Mouse (Mus musculus) intestine, embryonic 14.5 days (tissue): ENCODE measurements around the gene Olfml1. TPM values are rescaled to one million over a fixed set of nuclear protein-coding genes. Genes with fewer than 3 reads are reported as not detected.
A peak's percentile ranks its signal among the peaks of the same experiment; 100 is the strongest.

Experiments
- ATAC-seq: fragments of 200-750 bp; cut with Nextera tagmentation; replicated peaks from 2 replicates; pipeline ENCODE4 v1.8.0; 2017; ENCODE audit warnings: low read depth, moderate number of reproducible peaks, moderate TSS enrichment, moderate library complexity; ENCODE audit not compliant: low FRiP score, low TSS enrichment
- DNase-seq: peaks from one replicate; pipeline ENCODE4 v3.0.0-alpha.2; 2018; ENCODE audit warnings: low spot score
- H3K27ac ChIP-seq: fragments of 300-500 bp; sonication (generic); 2 replicates; pipeline ENCODE4 v1.5.1; 2014; ENCODE audit warnings: low read depth, mild to moderate bottlenecking, control low read depth
- H3K27me3 ChIP-seq: fragments of 300-500 bp; sonication (generic); replicated peaks from 2 replicates; pipeline ENCODE4 v1.6.1; 2014; ENCODE audit warnings: low read length, control low read depth; ENCODE audit not compliant: control insufficient read depth, insufficient read depth
- H3K36me3 ChIP-seq: fragments of 300-500 bp; sonication (generic); 2 replicates; pipeline ENCODE4 v1.6.1; 2014; ENCODE audit warnings: low read length, control low read depth; ENCODE audit not compliant: control insufficient read depth, insufficient read depth
- H3K4me1 ChIP-seq: fragments of 300-500 bp; sonication (generic); replicated peaks from 2 replicates; pipeline ENCODE4 v1.6.1; 2014; ENCODE audit warnings: low read length, control low read depth, mixed read lengths; ENCODE audit not compliant: control insufficient read depth, insufficient read depth
- H3K4me2 ChIP-seq: fragments of 300-500 bp; sonication (generic); 2 replicates; pipeline ENCODE4 v1.6.1; 2014; ENCODE audit warnings: low read length
- H3K4me3 ChIP-seq: fragments of 300-500 bp; sonication (generic); 2 replicates; pipeline ENCODE4 v1.5.1; 2014; ENCODE audit warnings: low read depth, low read length, control low read depth, mixed read lengths
- H3K9ac ChIP-seq: fragments of 300-500 bp; sonication (generic); 2 replicates; pipeline ENCODE4 v1.6.1; 2014; ENCODE audit warnings: mild to moderate bottlenecking, low read length
- H3K9me3 ChIP-seq: fragments of 300-500 bp; sonication (generic); 2 replicates; pipeline ENCODE4 v1.6.1; 2016; ENCODE audit warnings: low read length, control low read depth; ENCODE audit not compliant: control insufficient read depth
- WGBS: fragments of 180-500 bp; shearing (Covaris S2); extraction: QIAGEN DNeasy Blood & Tissue Kit; methylation state at CpG from one replicate; pipeline ENCODE4 v1.1.7; 2014; 5-methylcytosine and 5-hydroxymethylcytosine counted together
- polyA plus RNA-seq: library from polyadenylated mRNA; unstranded; fragments of >200 nt; fragmentation: Nextera tagmentation; extraction: Ambion mirVana; gene quantifications from 2 replicates; pipeline ENCODE4 v1.2.1, GENCODE M21; 2014

Olfml1 gene
- polyA plus RNA-seq, 1 experiment from 2014 or later = 18.6 TPM

- H3K4me1 ChIP-seq = no peaks in the 10 kb centered on the region; the same call in 1 of the 2 replicates
- H3K9me3 ChIP-seq = 0 out of 2 replicates have a peak, but pooled peaks cover 3% of the 10 kb centered on the region
- H3K27ac ChIP-seq = no peak overlapping the region
- no peaks in the 10 kb centered on the region for H3K27me3 ChIP-seq
- ATAC-seq (no peak), DNase-seq (no peak)
- H3K4me3 ChIP-seq = peak overlapping the region; percentile 43
- no peak overlapping the region for H3K9ac ChIP-seq
- 52% methylated on average over 4 of the region's 4 CpGs for WGBS
- peaks cover 15% of the 10 kb centered on the region; the same call in 1 of the 2 replicates for H3K36me3 ChIP-seq
- H3K4me2 ChIP-seq = peak overlapping the region; percentile 53
These were observed 1.7 kb downstream of the Olfml1 start for GRCm38 (mm10) chr7:107568971-107569370.

GRCm38 (mm10) chr7:107573856-107574255, 6.6 kb downstream of the Olfml1 start:
- 56% methylated on average over 2 of the region's 2 CpGs for WGBS
- DNase-seq = no peak
- no peak overlapping the region for H3K27ac ChIP-seq
- ATAC-seq = no peak
- H3K4me3 ChIP-seq = no peak overlapping the region
- H3K9ac ChIP-seq = no peak overlapping the region
- H3K36me3 ChIP-seq = peaks cover 34% of the 10 kb centered on the region
- H3K27me3 ChIP-seq = no peaks in the 10 kb centered on the region
- H3K9me3 ChIP-seq = no peaks in the 10 kb centered on the region
- H3K4me2 ChIP-seq = no peak overlapping the region
- no peaks in the 10 kb centered on the region for H3K4me1 ChIP-seq

- ATAC-seq (no peak), DNase-seq (no peak)
- 79% methylated on average over 3 of the region's 3 CpGs for WGBS
These were observed 7.0 kb downstream of the Olfml1 start for GRCm38 (mm10) chr7:107574276-107574675.

GRCm38 (mm10) chr7:107592641-107593040, 25.4 kb downstream of the Olfml1 start:
- no peak for DNase-seq
- no peaks in the 10 kb centered on the region for H3K9me3 ChIP-seq
- H3K4me3 ChIP-seq = no peak overlapping the region
- ATAC-seq = no peak
- H3K27me3 ChIP-seq = no peaks in the 10 kb centered on the region
- H3K4me2 ChIP-seq = no peak overlapping the region
- H3K36me3 ChIP-seq = peaks cover 16% of the 10 kb centered on the region
- 63% methylated on average over 2 of the region's 2 CpGs for WGBS
- peaks cover 2% of the 10 kb centered on the region; the same call in 1 of the 2 replicates for H3K4me1 ChIP-seq
- no peak overlapping the region for H3K27ac ChIP-seq
- no peak overlapping the region for H3K9ac ChIP-seq

More at GRCm38 (mm10) chr7:107574276-107574675, 7.0 kb downstream of the Olfml1 start:
- H3K9ac ChIP-seq = no peak overlapping the region
- peaks cover 34% of the 10 kb centered on the region for H3K36me3 ChIP-seq
- H3K4me2 ChIP-seq = no peak overlapping the region
- H3K9me3 ChIP-seq = no peaks in the 10 kb centered on the region
- H3K4me1 ChIP-seq = no peaks in the 10 kb centered on the region
- H3K27me3 ChIP-seq = no peaks in the 10 kb centered on the region
- no peak overlapping the region for H3K27ac ChIP-seq
- H3K4me3 ChIP-seq = no peak overlapping the region

GRCm38 (mm10) chr7:107593904-107594303, 26.7 kb downstream of the Olfml1 start:
- Histone ChIP-seq H3K27me3 (no peaks in the 10 kb centered on the region), H3K4me2 (peak overlapping the region; percentile 81), H3K4me1 (peaks cover 2% of the 10 kb centered on the region; the same call in 1 of the 2 replicates), H3K9me3 (no peaks in the 10 kb centered on the region), H3K27ac (peak overlapping the region; percentile 54; the same call in 1 of the 2 replicates), H3K4me3 (0 out of 2 replicates have a peak overlapping the region, but pooled peaks have one; percentile 56), H3K9ac (no peak overlapping the region), H3K36me3 (peaks cover 16% of the 10 kb centered on the region)
- no peak for ATAC-seq
- 37% methylated on average over 7 of the region's 7 CpGs for WGBS
- DNase-seq = no peak

- peak overlapping the region; percentile 56 for H3K4me3 ChIP-seq
- ATAC-seq (peak; percentile 72), DNase-seq (no peak)
- no peaks in the 10 kb centered on the region for H3K27me3 ChIP-seq
- H3K4me2 ChIP-seq = peak overlapping the region; percentile 81
- H3K9me3 ChIP-seq = no peaks in the 10 kb centered on the region
- H3K9ac ChIP-seq = peak overlapping the region; percentile 42
- 1% methylated on average over 16 of the region's 16 CpGs for WGBS
- H3K4me1 ChIP-seq = peaks cover 2% of the 10 kb centered on the region; the same call in 1 of the 2 replicates
- H3K27ac ChIP-seq = peak overlapping the region; percentile 54
- peaks cover 16% of the 10 kb centered on the region for H3K36me3 ChIP-seq
These were observed 27.1 kb downstream of the Olfml1 start for GRCm38 (mm10) chr7:107594325-107594856.

GRCm38 (mm10) chr7:107594857-107595402, 27.7 kb downstream of the Olfml1 start, which contains the start of gene Ppfibp2:
Gene Ppfibp2 (plus strand): TSS chr7:107595207.
- Histone ChIP-seq H3K27me3 (no peaks in the 10 kb centered on the region), H3K27ac (peak within 1 kb of the TSS; percentile 54), H3K4me2 (peak within 1 kb of the TSS; percentile 81), H3K9me3 (no peaks in the 10 kb centered on the region), H3K4me3 (peak within 1 kb of the TSS; percentile 56), H3K36me3 (peaks cover 16% of the 10 kb centered on the region), H3K4me1 (peaks cover 2% of the 10 kb centered on the region; the same call in 1 of the 2 replicates), H3K9ac (peak within 1 kb of the TSS; percentile 42)
- peak; percentile 99 for ATAC-seq
- WGBS = under 1% methylated on average over 17 of the region's 24 CpGs
- DNase-seq = peak; percentile 96

GRCm38 (mm10) chr7:107595426-107595825, 28.2 kb downstream of the Olfml1 start:
- ATAC-seq (peak; percentile 14; the same call in 1 of the 2 replicates), DNase-seq (no peak)
- H3K27ac ChIP-seq = no peak overlapping the region
- no peaks in the 10 kb centered on the region for H3K27me3 ChIP-seq
- H3K9ac ChIP-seq = peak overlapping the region; percentile 42
- peak overlapping the region; percentile 56 for H3K4me3 ChIP-seq
- 10% methylated on average over 13 of the region's 13 CpGs for WGBS
- H3K4me2 ChIP-seq = peak overlapping the region; percentile 81
- peaks cover 11% of the 10 kb centered on the region for H3K36me3 ChIP-seq
- no peaks in the 10 kb centered on the region for H3K9me3 ChIP-seq
- H3K4me1 ChIP-seq = peaks cover 2% of the 10 kb centered on the region; the same call in 1 of the 2 replicates
